Mouse (Mus musculus) C2C12 (cell line): Measurements from ENCODE around the gene Foxo1.

Experiments
- CTCF ChIP-seq: IDR thresholded peaks from one replicate; pipeline ENCODE4 v1.5.1; 2011; ENCODE audit not compliant: control insufficient read depth, insufficient read depth, insufficient read length
- MYOD1 ChIP-seq: IDR thresholded peaks from one replicate; pipeline ENCODE4 v1.6.1; 2011; ENCODE audit warnings: low read depth; ENCODE audit not compliant: control insufficient read depth, insufficient read length

- no peak for TF ChIP-seq CTCF
- TF ChIP-seq MYOD1 = no peak
Observed at GRCm38 (mm10) chr3:52218864-52219263, 49.3 kb upstream of the Foxo1 start.
